ENCODE assay signal across 13 mouse cellular contexts in genomic region chr12:74184596-74184995, GRCm38 (mm10).
DNase-seq lines count a peak whose midpoint lies in the region; ATAC-seq lines count a peak whose summit lies in the region.
"Had no signal": no experiment of that assay in that cellular context is flagged by ENCODE, and none has a peak within 500 bp of the region (broad histone marks: within the 10 kb centered on the region; RNA-seq: fewer than 3 reads in every experiment).

No protein-coding gene starts in this region.

- no peak overlapping the region for H3K4me3 ChIP-seq in hindbrain, embryonic 11.5 days (ENCODE audit: low read depth, low read length)
- H3K4me3 ChIP-seq in hindbrain, embryonic 16.5 days (ENCODE audit: low read length): no peak overlapping the region
- H3K4me3 ChIP-seq in lung, embryonic 16.5 days (ENCODE audit: low read length): peak overlapping the region; percentile 24
- H3K4me3 ChIP-seq in limb, embryonic 10.5 days: peak overlapping the region; percentile 25
- H3K4me3 ChIP-seq: megakaryocyte, embryonic 14.5 days; neural tube, embryonic 13.5 days had no signal

- no peak overlapping the region for H3K27ac ChIP-seq in hindbrain, embryonic 11.5 days (ENCODE audit: low read depth, low read length)
- no peak overlapping the region for H3K27ac ChIP-seq in hindbrain, embryonic 16.5 days (ENCODE audit: low read depth, low read length)
- no peak overlapping the region for H3K27ac ChIP-seq in lung, embryonic 16.5 days (ENCODE audit: low read length)
- H3K27ac ChIP-seq in limb, embryonic 10.5 days: no peak overlapping the region
- H3K27ac ChIP-seq: liver, embryonic 14.5 days; neural tube, embryonic 13.5 days had no signal

- no peaks in the 10 kb centered on the region for H3K4me1 ChIP-seq in hindbrain, embryonic 11.5 days (replicated peaks; ENCODE audit: control insufficient read depth, insufficient read depth, low read length)
- H3K4me1 ChIP-seq in hindbrain, embryonic 16.5 days (ENCODE audit: control insufficient read depth, insufficient read depth, low read depth, low read length): no peaks in the 10 kb centered on the region
- H3K4me1 ChIP-seq in lung, embryonic 16.5 days (replicated peaks; ENCODE audit: control insufficient read depth, insufficient read depth, low read length): no peaks in the 10 kb centered on the region
- no peaks in the 10 kb centered on the region for H3K4me1 ChIP-seq in limb, embryonic 10.5 days
- H3K4me1 ChIP-seq: megakaryocyte, embryonic 14.5 days; neural tube, embryonic 13.5 days had no signal

- peak; percentile 10 for DNase-seq in embryo, embryonic 11 days
- no peak for DNase-seq in embryo, embryonic 10.5 days (ENCODE audit: low spot score)
- peak; percentile 4 for DNase-seq in hindbrain, embryonic 11.5 days (ENCODE audit: low spot score)
- no peak for DNase-seq in lung, postnatal 4 days
- no peak for DNase-seq in limb, embryonic 10.5 days (ENCODE audit: low spot score)
- no peak for DNase-seq in thymus, postnatal 14 days
- DNase-seq: cerebellum, postnatal 36 days; thymus, postnatal 25 days had no signal

- no peaks in the 10 kb centered on the region for H3K27me3 ChIP-seq in hindbrain, embryonic 11.5 days (ENCODE audit: control insufficient read depth, insufficient read depth, low read length)
- no peaks in the 10 kb centered on the region for H3K27me3 ChIP-seq in hindbrain, embryonic 16.5 days (replicated peaks; ENCODE audit: control insufficient read depth, insufficient read depth, low read length)
- no peaks in the 10 kb centered on the region for H3K27me3 ChIP-seq in lung, embryonic 16.5 days (ENCODE audit: control insufficient read depth, insufficient read depth, low read depth, low read length)
- H3K27me3 ChIP-seq in limb, embryonic 10.5 days (ENCODE audit: low read depth, poor library complexity, severe bottlenecking): no peaks in the 10 kb centered on the region
- H3K27me3 ChIP-seq: neural tube, embryonic 13.5 days had no signal

- no peaks in the 10 kb centered on the region for H3K9me3 ChIP-seq in hindbrain, embryonic 11.5 days (ENCODE audit: control insufficient read depth, low read length)
- no peaks in the 10 kb centered on the region for H3K9me3 ChIP-seq in hindbrain, embryonic 16.5 days (ENCODE audit: control insufficient read depth, low read length)
- H3K9me3 ChIP-seq in lung, embryonic 16.5 days (ENCODE audit: control insufficient read depth, low read length): no peaks in the 10 kb centered on the region
- H3K9me3 ChIP-seq in limb, embryonic 10.5 days (replicated peaks): no peaks in the 10 kb centered on the region
- H3K9me3 ChIP-seq: neural tube, embryonic 13.5 days had no signal

- no peak overlapping the region for H3K9ac ChIP-seq in hindbrain, embryonic 11.5 days (ENCODE audit: low read depth, low read length)
- H3K9ac ChIP-seq in hindbrain, embryonic 16.5 days (ENCODE audit: low read depth, low read length): no peak overlapping the region
- H3K9ac ChIP-seq in lung, embryonic 16.5 days (ENCODE audit: low read length): no peak overlapping the region
- H3K9ac ChIP-seq: liver, embryonic 14.5 days; neural tube, embryonic 13.5 days had no signal

- ATAC-seq in hindbrain, embryonic 11.5 days (ENCODE audit: low FRiP score): no peak
- ATAC-seq in hindbrain, embryonic 16.5 days: no peak
- ATAC-seq in lung, embryonic 16.5 days (ENCODE audit: low read depth): no peak

- no peaks in the 10 kb centered on the region for H3K36me3 ChIP-seq in hindbrain, embryonic 11.5 days (ENCODE audit: control insufficient read depth, insufficient read depth, low read length)
- H3K36me3 ChIP-seq in hindbrain, embryonic 16.5 days (ENCODE audit: control insufficient read depth, insufficient read depth, low read length): no peaks in the 10 kb centered on the region
- no peaks in the 10 kb centered on the region for H3K36me3 ChIP-seq in lung, embryonic 16.5 days (ENCODE audit: control insufficient read depth, insufficient read depth, low read length)
- H3K36me3 ChIP-seq in limb, embryonic 10.5 days: no peaks in the 10 kb centered on the region
- H3K36me3 ChIP-seq: neural tube, embryonic 13.5 days had no signal

- WGBS in hindbrain, embryonic 11.5 days: 75% methylated on average over 17 of the region's 17 CpGs
- 76% methylated on average over 17 of the region's 17 CpGs for WGBS in hindbrain, embryonic 16.5 days
- WGBS in lung, embryonic 16.5 days: 70% methylated on average over 17 of the region's 17 CpGs
- WGBS in limb, embryonic 10.5 days: 70% methylated on average over 17 of the region's 17 CpGs

- H3K4me2 ChIP-seq in hindbrain, embryonic 11.5 days (replicated peaks; ENCODE audit: low read depth, low read length): no peak overlapping the region
- H3K4me2 ChIP-seq in hindbrain, embryonic 16.5 days (ENCODE audit: low read length): no peak overlapping the region; the same call in 1 of the 2 replicates
- H3K4me2 ChIP-seq in lung, embryonic 16.5 days (ENCODE audit: low read depth, low read length): 0 out of 2 replicates have a peak overlapping the region, but pooled peaks have one; percentile 27
- H3K4me2 ChIP-seq: neural tube, embryonic 13.5 days had no signal

Comparison
In these comparisons a context has a peak if more than half of its experiments do, and no peak if none do; other contexts are left out.
1. DNase-seq: peak in embryo, embryonic 11 days (single experiment) and hindbrain, embryonic 11.5 days (single experiment); none in embryo, embryonic 10.5 days (single experiment), lung, postnatal 4 days (0 of 2), limb, embryonic 10.5 days (single experiment) and thymus, postnatal 14 days (single experiment).
2. H3K4me3 ChIP-seq: peak in lung, embryonic 16.5 days (single experiment) and limb, embryonic 10.5 days (single experiment); none in hindbrain, embryonic 11.5 days (single experiment) and hindbrain, embryonic 16.5 days (single experiment).